In genomic region chr10:127226318-127226895, GRCm38 (mm10) we compare ENCODE assay signal across 10 mouse cellular contexts. TPM values are rescaled to one million over a fixed set of nuclear protein-coding genes. Genes with fewer than 3 reads are reported as not detected.
A peak's percentile ranks its signal among the peaks of the same experiment; 100 is the strongest.
DNase-seq lines count a peak whose midpoint lies in the region; ATAC-seq lines count a peak whose summit lies in the region.
"Had no signal": no experiment of that assay in that cellular context is flagged by ENCODE, and none has a peak within 500 bp of the region (broad histone marks: within the 10 kb centered on the region; RNA-seq: fewer than 3 reads in every experiment).

No protein-coding gene starts in this region.

- no peaks in the 10 kb centered on the region for H3K36me3 ChIP-seq in embryonic facial prominence, embryonic 11.5 days (replicated peaks; ENCODE audit: control insufficient read depth, insufficient read depth, low read depth, low read length)
- H3K36me3 ChIP-seq in embryonic facial prominence, embryonic 10.5 days (replicated peaks), result no peaks in the 10 kb centered on the region
- no peaks in the 10 kb centered on the region for H3K36me3 ChIP-seq in midbrain, embryonic 11.5 days (ENCODE audit: control insufficient read depth, insufficient read depth, low read length)
- H3K36me3 ChIP-seq in midbrain, embryonic 16.5 days (ENCODE audit: control insufficient read depth, insufficient read depth, low read length), result peaks cover 14% of the 10 kb centered on the region
- H3K36me3 ChIP-seq: embryonic facial prominence, embryonic 13.5 days had no signal

- DNase-seq in embryonic facial prominence, embryonic 11.5 days (ENCODE audit: low spot score), result peak; percentile 21
- no peak for DNase-seq in embryonic facial prominence, embryonic 10.5 days (ENCODE audit: low spot score)
- no peak for DNase-seq in midbrain, embryonic 11.5 days (ENCODE audit: low spot score, missing footprints)
- peak; percentile 43 for DNase-seq in embryo, embryonic 11 days
- peak; percentile 34 for DNase-seq in mesoderm, embryonic 11.5 days (ENCODE audit: low read depth, low spot score)
- DNase-seq in frontal cortex, adult 2 months (ENCODE audit: extremely low spot score in 1 of 2, low spot score in 1 of 2), result no peak
- DNase-seq in layer of hippocampus, adult 18-20 months (ENCODE audit: low spot score in 2 of 2), result no peak

- H3K9me3 ChIP-seq in embryonic facial prominence, embryonic 11.5 days (replicated peaks; ENCODE audit: control insufficient read depth, low read length), result no peaks in the 10 kb centered on the region
- H3K9me3 ChIP-seq in embryonic facial prominence, embryonic 10.5 days, result no peaks in the 10 kb centered on the region
- H3K9me3 ChIP-seq in midbrain, embryonic 11.5 days (ENCODE audit: control insufficient read depth, low read length), result no peaks in the 10 kb centered on the region
- no peaks in the 10 kb centered on the region for H3K9me3 ChIP-seq in midbrain, embryonic 16.5 days (replicated peaks; ENCODE audit: control insufficient read depth, low read length, poor library complexity, severe bottlenecking)
- H3K9me3 ChIP-seq: embryonic facial prominence, embryonic 13.5 days; neural tube, embryonic 13.5 days had no signal

- WGBS in embryonic facial prominence, embryonic 11.5 days, result 70% methylated on average over 8 of the region's 8 CpGs
- WGBS in embryonic facial prominence, embryonic 10.5 days, result 70% methylated on average over 8 of the region's 8 CpGs
- 75% methylated on average over 8 of the region's 8 CpGs for WGBS in midbrain, embryonic 11.5 days
- 66% methylated on average over 8 of the region's 8 CpGs for WGBS in midbrain, embryonic 16.5 days

- ATAC-seq in embryonic facial prominence, embryonic 11.5 days (replicated peaks; ENCODE audit: insufficient number of reproducible peaks, low FRiP score, low TSS enrichment, low read depth), result no peak
- peak; percentile 35; the same call in 1 of the 2 replicates for ATAC-seq in midbrain, embryonic 11.5 days (ENCODE audit: low FRiP score)
- no peak for ATAC-seq in midbrain, embryonic 16.5 days

- no peak overlapping the region for H3K27ac ChIP-seq in embryonic facial prominence, embryonic 11.5 days (replicated peaks; ENCODE audit: low read depth, low read length)
- H3K27ac ChIP-seq in embryonic facial prominence, embryonic 10.5 days (replicated peaks), result no peak overlapping the region
- no peak overlapping the region for H3K27ac ChIP-seq in midbrain, embryonic 11.5 days (ENCODE audit: low read depth, low read length)
- H3K27ac ChIP-seq in midbrain, embryonic 16.5 days (ENCODE audit: low read length), result no peak overlapping the region
- H3K27ac ChIP-seq: embryonic facial prominence, embryonic 13.5 days; neural tube, embryonic 13.5 days had no signal

- no peaks in the 10 kb centered on the region for H3K27me3 ChIP-seq in embryonic facial prominence, embryonic 11.5 days (ENCODE audit: control insufficient read depth, insufficient read depth, low read length)
- H3K27me3 ChIP-seq in embryonic facial prominence, embryonic 10.5 days (replicated peaks; ENCODE audit: low read depth, poor library complexity, severe bottlenecking), result peaks cover 33% of the 10 kb centered on the region; the same call in 1 of the 2 replicates
- H3K27me3 ChIP-seq in midbrain, embryonic 11.5 days (ENCODE audit: control insufficient read depth, insufficient read depth, low read length), result no peaks in the 10 kb centered on the region; the same call in 1 of the 2 replicates
- no peaks in the 10 kb centered on the region for H3K27me3 ChIP-seq in midbrain, embryonic 16.5 days (ENCODE audit: control insufficient read depth, insufficient read depth, low read depth, low read length)

- no peak overlapping the region for H3K9ac ChIP-seq in embryonic facial prominence, embryonic 11.5 days (replicated peaks; ENCODE audit: low read length)
- H3K9ac ChIP-seq in midbrain, embryonic 11.5 days (ENCODE audit: low read length), result no peak overlapping the region
- H3K9ac ChIP-seq in midbrain, embryonic 16.5 days (ENCODE audit: low read depth, low read length), result no peak overlapping the region
- H3K9ac ChIP-seq: neural tube, embryonic 13.5 days had no signal

- no peaks in the 10 kb centered on the region for H3K4me1 ChIP-seq in embryonic facial prominence, embryonic 11.5 days (ENCODE audit: control insufficient read depth, insufficient read depth, low read length)
- peaks cover 13% of the 10 kb centered on the region for H3K4me1 ChIP-seq in embryonic facial prominence, embryonic 10.5 days
- H3K4me1 ChIP-seq in midbrain, embryonic 11.5 days (ENCODE audit: control insufficient read depth, insufficient read depth, low read length), result no peaks in the 10 kb centered on the region
- no peaks in the 10 kb centered on the region for H3K4me1 ChIP-seq in midbrain, embryonic 16.5 days (ENCODE audit: control insufficient read depth, insufficient read depth, low read length)
- H3K4me1 ChIP-seq: neural tube, embryonic 13.5 days had no signal

- H3K4me2 ChIP-seq in embryonic facial prominence, embryonic 11.5 days (ENCODE audit: low read depth, low read length), result no peak overlapping the region
- no peak overlapping the region for H3K4me2 ChIP-seq in midbrain, embryonic 11.5 days
- H3K4me2 ChIP-seq in midbrain, embryonic 16.5 days (ENCODE audit: low read length), result no peak overlapping the region
- H3K4me2 ChIP-seq: embryonic facial prominence, embryonic 13.5 days; neural tube, embryonic 13.5 days had no signal

- H3K4me3 ChIP-seq in embryonic facial prominence, embryonic 11.5 days (ENCODE audit: low read depth, low read length), result no peak overlapping the region
- no peak overlapping the region for H3K4me3 ChIP-seq in embryonic facial prominence, embryonic 10.5 days
- no peak overlapping the region for H3K4me3 ChIP-seq in midbrain, embryonic 11.5 days (ENCODE audit: low read depth, low read length)
- H3K4me3 ChIP-seq in midbrain, embryonic 16.5 days (ENCODE audit: low read depth, low read length), result no peak overlapping the region
- H3K4me3 ChIP-seq: embryonic facial prominence, embryonic 13.5 days; neural tube, embryonic 13.5 days had no signal

RNA-seq across cellular contexts. Expression of gene Pip4k2c, which starts 15.0 kb away (rescaled TPM):
- 14.7 and 17.8 TPM in 2 replicates for polyA plus RNA-seq in embryonic facial prominence, embryonic 11.5 days (2014; fragmentation: Nextera tagmentation; extraction: Ambion mirVana)
- polyA plus RNA-seq in embryonic facial prominence, embryonic 10.5 days (2016; fragmentation: Nextera tagmentation; extraction: Ambion mirVana), result 25.3 and 25.9 TPM in 2 replicates
- polyA plus RNA-seq in midbrain, embryonic 11.5 days (2014; fragmentation: Nextera tagmentation; extraction: Ambion mirVana), result 10.3 and 11.4 TPM in 2 replicates
- polyA plus RNA-seq in midbrain, embryonic 16.5 days (2015; fragmentation: Nextera tagmentation; extraction: Ambion mirVana), result 16.9 and 18.4 TPM in 2 replicates
- 97.3 and 97.4 TPM in 2 replicates for polyA plus RNA-seq in frontal cortex, adult 2 months (2012; rRNA removed)
- 100 to 1,000 TPM; 103 to 114 TPM for total RNA-seq in layer of hippocampus, adult 18-20 months (2021)

RNA-seq across cellular contexts. Expression of gene Dtx3, which starts 30.9 kb away (rescaled TPM):
- 93.8 and 108 TPM in 2 replicates for polyA plus RNA-seq in embryonic facial prominence, embryonic 11.5 days (2014; fragmentation: Nextera tagmentation; extraction: Ambion mirVana)
- 107 and 115 TPM in 2 replicates for polyA plus RNA-seq in embryonic facial prominence, embryonic 10.5 days (2016; fragmentation: Nextera tagmentation; extraction: Ambion mirVana)
- 130 and 138 TPM in 2 replicates for polyA plus RNA-seq in midbrain, embryonic 11.5 days (2014; fragmentation: Nextera tagmentation; extraction: Ambion mirVana)
- 254 and 255 TPM in 2 replicates for polyA plus RNA-seq in midbrain, embryonic 16.5 days (2015; fragmentation: Nextera tagmentation; extraction: Ambion mirVana)
- 375 and 413 TPM in 2 replicates for polyA plus RNA-seq in frontal cortex, adult 2 months (2012; rRNA removed)
- total RNA-seq in layer of hippocampus, adult 18-20 months (2021), result 100 to 1,000 TPM; 210 to 217 TPM

RNA-seq across cellular contexts. Expression of gene Arhgef25, which starts 36.5 kb away (rescaled TPM):
- polyA plus RNA-seq in embryonic facial prominence, embryonic 11.5 days (2014; fragmentation: Nextera tagmentation; extraction: Ambion mirVana), result 32.7 and 38.4 TPM in 2 replicates
- 26.9 and 29.6 TPM in 2 replicates for polyA plus RNA-seq in embryonic facial prominence, embryonic 10.5 days (2016; fragmentation: Nextera tagmentation; extraction: Ambion mirVana)
- 25.8 and 28.2 TPM in 2 replicates for polyA plus RNA-seq in midbrain, embryonic 11.5 days (2014; fragmentation: Nextera tagmentation; extraction: Ambion mirVana)
- polyA plus RNA-seq in midbrain, embryonic 16.5 days (2015; fragmentation: Nextera tagmentation; extraction: Ambion mirVana), result 19.6 and 20.2 TPM in 2 replicates
- polyA plus RNA-seq in frontal cortex, adult 2 months (2012; rRNA removed), result 184 and 198 TPM in 2 replicates
- 100 to 1,000 TPM; 338 to 373 TPM for total RNA-seq in layer of hippocampus, adult 18-20 months (2021)

RNA-seq across cellular contexts. Expression of gene Kif5a, which starts 36.7 kb away (rescaled TPM):
- polyA plus RNA-seq in embryonic facial prominence, embryonic 11.5 days (2014; fragmentation: Nextera tagmentation; extraction: Ambion mirVana), result 10.4 and 12.2 TPM in 2 replicates
- 11.6 and 11.9 TPM in 2 replicates for polyA plus RNA-seq in embryonic facial prominence, embryonic 10.5 days (2016; fragmentation: Nextera tagmentation; extraction: Ambion mirVana)
- polyA plus RNA-seq in midbrain, embryonic 11.5 days (2014; fragmentation: Nextera tagmentation; extraction: Ambion mirVana), result 26.3 and 31.1 TPM in 2 replicates
- 113 and 120 TPM in 2 replicates for polyA plus RNA-seq in midbrain, embryonic 16.5 days (2015; fragmentation: Nextera tagmentation; extraction: Ambion mirVana)
- polyA plus RNA-seq in frontal cortex, adult 2 months (2012; rRNA removed), result 795 and 907 TPM in 2 replicates
- 100 to 1,000 TPM; 839 to 860 TPM for total RNA-seq in layer of hippocampus, adult 18-20 months (2021)

RNA-seq across cellular contexts. Expression of gene Dctn2, which starts 39.8 kb away (rescaled TPM):
- polyA plus RNA-seq in embryonic facial prominence, embryonic 11.5 days (2014; fragmentation: Nextera tagmentation; extraction: Ambion mirVana), result 162 and 180 TPM in 2 replicates
- 187 and 197 TPM in 2 replicates for polyA plus RNA-seq in embryonic facial prominence, embryonic 10.5 days (2016; fragmentation: Nextera tagmentation; extraction: Ambion mirVana)
- 196 and 206 TPM in 2 replicates for polyA plus RNA-seq in midbrain, embryonic 11.5 days (2014; fragmentation: Nextera tagmentation; extraction: Ambion mirVana)
- 332 and 345 TPM in 2 replicates for polyA plus RNA-seq in midbrain, embryonic 16.5 days (2015; fragmentation: Nextera tagmentation; extraction: Ambion mirVana)
- 285 and 313 TPM in 2 replicates for polyA plus RNA-seq in frontal cortex, adult 2 months (2012; rRNA removed)
- total RNA-seq in layer of hippocampus, adult 18-20 months (2021), result 100 to 1,000 TPM; 253 to 259 TPM

Comparison
In these comparisons a context has a peak if more than half of its experiments do, and no peak if none do; other contexts are left out.
1. DNase-seq: peak in embryonic facial prominence, embryonic 11.5 days (single experiment), embryo, embryonic 11 days (single experiment) and mesoderm, embryonic 11.5 days (single experiment); none in embryonic facial prominence, embryonic 10.5 days (single experiment), midbrain, embryonic 11.5 days (single experiment), frontal cortex, adult 2 months (0 of 2) and layer of hippocampus, adult 18-20 months (0 of 2).